ENCODE assay signal across 38 mouse cellular contexts in the genomic region with DNA sequence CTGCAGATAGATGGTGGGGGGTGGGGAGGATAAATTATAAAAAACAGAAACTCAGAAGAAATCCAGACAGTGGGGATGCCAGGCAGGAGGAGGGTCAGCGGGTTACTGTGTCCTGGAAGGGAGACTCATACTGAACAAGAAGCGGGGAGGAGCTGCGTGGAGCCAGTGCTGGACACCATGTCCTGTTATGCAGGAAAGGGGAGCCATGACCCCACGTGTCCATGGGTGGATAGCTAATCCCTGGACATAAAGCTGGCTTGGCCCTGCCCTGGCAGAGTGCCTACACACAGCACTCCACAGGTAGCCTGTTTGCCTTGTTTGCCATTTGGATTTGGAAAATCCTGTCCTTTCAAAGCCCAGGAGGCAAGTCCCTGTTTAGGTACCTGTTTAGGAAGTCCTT. TPM values are rescaled to one million over a fixed set of nuclear protein-coding genes. Genes with fewer than 3 reads are reported as not detected.
"Had no signal": no experiment of that assay in that cellular context is flagged by ENCODE, and none has a peak within 500 bp of the region (broad histone marks: within the 10 kb centered on the region; RNA-seq: fewer than 3 reads in every experiment).

No protein-coding gene starts in this region.

- H3K9ac ChIP-seq: heart, embryonic 12.5 days; hindbrain, embryonic 13.5 days; hindbrain, embryonic 15.5 days; limb, embryonic 13.5 days; limb, embryonic 15.5 days; liver, embryonic 13.5 days had no signal

- H3K36me3 ChIP-seq: heart, embryonic 10.5 days; heart, embryonic 12.5 days; hindbrain, embryonic 13.5 days; hindbrain, embryonic 15.5 days; limb, embryonic 13.5 days; liver, embryonic 13.5 days had no signal

- H3K4me3 ChIP-seq: heart, embryonic 10.5 days; heart, embryonic 12.5 days; hindbrain, embryonic 13.5 days; hindbrain, embryonic 15.5 days; layer of hippocampus, adult 2 months; left cerebral cortex, adult 2 months; limb, embryonic 13.5 days; limb, embryonic 15.5 days; liver, embryonic 13.5 days had no signal

- ATAC-seq: hindbrain, postnatal 0 days; intestine, embryonic 16.5 days had no signal

- H3K9me3 ChIP-seq: heart, embryonic 10.5 days; heart, embryonic 12.5 days; hindbrain, embryonic 13.5 days; hindbrain, embryonic 15.5 days; limb, embryonic 15.5 days; liver, embryonic 13.5 days had no signal

- H3K4me1 ChIP-seq: heart, embryonic 12.5 days; liver, embryonic 13.5 days had no signal

- DNase-seq: gastrocnemius, postnatal 14 days; gastrocnemius, postnatal 36 days; heart, adult 18-20 months; heart, postnatal 10 days; heart, postnatal 36 days; kidney, adult 18-20 months; kidney, adult 8-10 months; kidney, postnatal 14 days; kidney, postnatal 36 days; liver, embryonic 13.5 days had no signal

- H3K27ac ChIP-seq: heart, embryonic 10.5 days; hindbrain, embryonic 13.5 days; hindbrain, embryonic 15.5 days; hindbrain, postnatal 0 days; layer of hippocampus, adult 2 months; left cerebral cortex, adult 2 months; limb, embryonic 13.5 days; limb, embryonic 15.5 days; liver, embryonic 13.5 days had no signal

- H3K4me2 ChIP-seq: heart, embryonic 12.5 days; hindbrain, embryonic 13.5 days; hindbrain, embryonic 15.5 days; limb, embryonic 13.5 days; limb, embryonic 15.5 days; liver, embryonic 11.5 days; liver, embryonic 13.5 days had no signal

- H3K27me3 ChIP-seq: hindbrain, embryonic 15.5 days had no signal

RNA-seq across cellular contexts. Expression of a gene that starts 4.6 kb away (rescaled TPM):
- total RNA-seq: gastrocnemius, adult 18-20 months; gastrocnemius, adult 8-10 months; gastrocnemius, postnatal 14 days; gastrocnemius, postnatal 36 days; heart, adult 18-20 months; heart, adult 8-10 months; heart, postnatal 10 days; heart, postnatal 36 days; hematopoietic stem cell, adult 5-6 weeks; hindbrain, postnatal 0 days; layer of hippocampus, adult 2 months; layer of hippocampus, postnatal 10 days; layer of hippocampus, postnatal 25 days; left cerebral cortex, adult 2 months; left cerebral cortex, postnatal 14 days; left cerebral cortex, postnatal 36 days had no signal
- polyA plus RNA-seq: gonadal fat pad, adult 2 months; heart, embryonic 10.5 days; heart, embryonic 12.5 days; heart, embryonic 14.5 days; heart, embryonic 16.5 days; hindbrain, embryonic 11.5 days; hindbrain, embryonic 13.5 days; hindbrain, embryonic 15.5 days; hindbrain, postnatal 0 days; intestine, embryonic 14.5 days; intestine, embryonic 16.5 days; kidney, embryonic 14.5 days; kidney, embryonic 16.5 days; large intestine, adult 2 months; limb, embryonic 11.5 days; limb, embryonic 13.5 days; limb, embryonic 15.5 days; liver, embryonic 11.5 days; liver, embryonic 13.5 days had no signal
